In the genomic region with DNA sequence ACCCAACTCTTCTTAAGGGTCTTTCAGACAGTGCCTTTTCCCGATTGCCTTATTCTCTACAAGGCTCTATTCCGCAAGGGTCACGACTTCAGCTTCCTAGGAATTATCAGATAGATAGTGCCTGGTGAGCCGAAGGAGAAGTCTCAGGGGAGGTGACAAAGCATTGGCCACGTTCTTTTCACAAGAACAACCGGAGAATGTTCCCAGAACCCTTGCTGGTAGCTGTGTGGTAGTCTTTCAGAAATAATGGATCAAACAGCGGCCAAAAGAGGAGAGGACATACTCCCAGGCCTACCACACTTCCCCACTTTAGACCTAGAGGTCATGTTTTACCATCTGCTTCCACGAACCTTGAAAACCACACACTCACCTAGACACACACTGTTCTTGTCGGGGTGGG, we compare ENCODE assay signal across 21 mouse cellular contexts. TPM values are rescaled to one million over a fixed set of nuclear protein-coding genes. Genes with fewer than 3 reads are reported as not detected.
A peak's percentile ranks its signal among the peaks of the same experiment; 100 is the strongest.
DNase-seq lines count a peak whose midpoint lies in the region; ATAC-seq and TF ChIP-seq lines count a peak whose summit lies in the region.
"Had no signal": no experiment of that assay in that cellular context is flagged by ENCODE, and none has a peak within 500 bp of the region (broad histone marks: within the 10 kb centered on the region; RNA-seq: fewer than 3 reads in every experiment).

No protein-coding gene starts in this region.

- no peak for TF ChIP-seq CTCF in heart, adult 2 months (IDR thresholded peaks at IDR 0.05)
- TF ChIP-seq CTCF in midbrain, postnatal 0 days (IDR thresholded peaks at IDR 0.05) = no peak
- TF ChIP-seq CTCF in stomach, postnatal 0 days (IDR thresholded peaks at IDR 0.05; ENCODE audit: low read depth) = no peak
- no peak for TF ChIP-seq CTCF in lung, postnatal 0 days (IDR thresholded peaks at IDR 0.05)

- no peaks in the 10 kb centered on the region for H3K79me2 ChIP-seq in heart, adult 2 months (replicated peaks; ENCODE audit: control insufficient read depth, insufficient read depth, low read length)

- H3K4me1 ChIP-seq in heart, adult 2 months (ENCODE audit: control insufficient read depth, insufficient read depth, low read length) = no peaks in the 10 kb centered on the region
- H3K4me1 ChIP-seq in midbrain, embryonic 11.5 days (ENCODE audit: control insufficient read depth, insufficient read depth, low read length) = no peaks in the 10 kb centered on the region
- H3K4me1 ChIP-seq in midbrain, postnatal 0 days (ENCODE audit: insufficient read depth, low read length) = no peaks in the 10 kb centered on the region
- H3K4me1 ChIP-seq in stomach, postnatal 0 days (replicated peaks; ENCODE audit: control insufficient read depth, insufficient read depth) = no peaks in the 10 kb centered on the region
- H3K4me1 ChIP-seq in lung, postnatal 0 days (ENCODE audit: insufficient read depth, low read depth, low read length) = no peaks in the 10 kb centered on the region

- no peaks in the 10 kb centered on the region for H3K27me3 ChIP-seq in heart, adult 2 months (ENCODE audit: control insufficient read depth, insufficient read depth, low read length)
- H3K27me3 ChIP-seq in midbrain, embryonic 11.5 days (ENCODE audit: control insufficient read depth, insufficient read depth, low read length) = no peaks in the 10 kb centered on the region
- H3K27me3 ChIP-seq in midbrain, postnatal 0 days (ENCODE audit: insufficient read depth, low read length) = no peaks in the 10 kb centered on the region
- H3K27me3 ChIP-seq in stomach, postnatal 0 days (ENCODE audit: control insufficient read depth, insufficient read depth, low read length) = no peaks in the 10 kb centered on the region
- no peaks in the 10 kb centered on the region for H3K27me3 ChIP-seq in lung, postnatal 0 days (replicated peaks; ENCODE audit: insufficient read depth, low read length)
- H3K27me3 ChIP-seq: CH12.LX, Patski had no signal

- no peak for TF ChIP-seq EP300 in heart, adult 2 months (IDR thresholded peaks at IDR 0.05; ENCODE audit: insufficient read depth, low read depth, low read length)
- TF ChIP-seq EP300 in stomach, postnatal 0 days (optimal IDR thresholded peaks at IDR 0.05) = no peak
- no peak for TF ChIP-seq EP300 in lung, postnatal 0 days (IDR thresholded peaks at IDR 0.05)

- no peak overlapping the region for H3K4me2 ChIP-seq in midbrain, embryonic 11.5 days
- H3K4me2 ChIP-seq in midbrain, postnatal 0 days (ENCODE audit: low read depth, low read length, poor library complexity, severe bottlenecking) = no peak overlapping the region
- H3K4me2 ChIP-seq in stomach, postnatal 0 days (replicated peaks; ENCODE audit: low read depth) = no peak overlapping the region
- H3K4me2 ChIP-seq in lung, postnatal 0 days (replicated peaks; ENCODE audit: low read depth, low read length) = no peak overlapping the region

- no peak overlapping the region for H3K9ac ChIP-seq in heart, adult 2 months (ENCODE audit: low read depth, low read length)
- no peak overlapping the region for H3K9ac ChIP-seq in midbrain, embryonic 11.5 days (ENCODE audit: low read length)
- no peak overlapping the region for H3K9ac ChIP-seq in midbrain, postnatal 0 days (replicated peaks; ENCODE audit: low read length, poor library complexity, severe bottlenecking)
- no peak overlapping the region for H3K9ac ChIP-seq in stomach, postnatal 0 days (ENCODE audit: low read length)
- no peak overlapping the region for H3K9ac ChIP-seq in lung, postnatal 0 days (replicated peaks; ENCODE audit: low read depth)

- DNase-seq in heart, adult 11 months = peak; percentile 51
- no peak for DNase-seq in heart, adult 2 months
- peak; percentile 54 for DNase-seq in midbrain, embryonic 11.5 days (ENCODE audit: low spot score, missing footprints)
- no peak for DNase-seq in midbrain, postnatal 0 days (ENCODE audit: low spot score)
- DNase-seq in stomach, postnatal 0 days (ENCODE audit: low spot score) = peak; percentile 4
- no peak for DNase-seq in lung, postnatal 0 days (ENCODE audit: low spot score)
- DNase-seq: adrenal gland, adult 2 months; adrenal gland, adult 8-10 months; adrenal gland, postnatal 10 days; adrenal gland, postnatal 14 days; adrenal gland, postnatal 25 days; adrenal gland, postnatal 36 days; B cell, adult 2 months; cerebellum, adult 11 months; cerebellum, adult 11-12 months; cerebellum, adult 18-20 months had no signal

- 66% methylated on average over 9 of the region's 9 CpGs for WGBS in heart, adult 2 months
- WGBS in midbrain, embryonic 11.5 days = 89% methylated on average over 9 of the region's 9 CpGs
- 92% methylated on average over 9 of the region's 9 CpGs for whole genome bisulfite sequencing in midbrain, postnatal 0 days
- 86% methylated on average over 9 of the region's 9 CpGs for WGBS in stomach, postnatal 0 days
- 87% methylated on average over 9 of the region's 9 CpGs for WGBS in lung, postnatal 0 days

- no peak for ATAC-seq in midbrain, embryonic 11.5 days (ENCODE audit: low FRiP score)
- ATAC-seq in midbrain, postnatal 0 days (ENCODE audit: low FRiP score) = no peak
- ATAC-seq in stomach, postnatal 0 days (ENCODE audit: low FRiP score, low TSS enrichment) = no peak
- no peak for ATAC-seq in lung, postnatal 0 days
- ATAC-seq: activated CD4-positive, CD25-positive, alpha-beta regulatory T cell, adult 4 months; CD4-positive, CD25-positive, alpha-beta regulatory T cell, adult 4 months; Patski had no signal

- H3K36me3 ChIP-seq in heart, adult 2 months (ENCODE audit: control insufficient read depth, insufficient read depth, low read length) = no peaks in the 10 kb centered on the region
- no peaks in the 10 kb centered on the region for H3K36me3 ChIP-seq in midbrain, embryonic 11.5 days (ENCODE audit: control insufficient read depth, insufficient read depth, low read length)
- H3K36me3 ChIP-seq in midbrain, postnatal 0 days (ENCODE audit: insufficient read depth, low read length) = no peaks in the 10 kb centered on the region
- H3K36me3 ChIP-seq in stomach, postnatal 0 days (ENCODE audit: control insufficient read depth, insufficient read depth, low read length) = no peaks in the 10 kb centered on the region
- no peaks in the 10 kb centered on the region for H3K36me3 ChIP-seq in lung, postnatal 0 days (ENCODE audit: insufficient read depth, low read length)
- H3K36me3 ChIP-seq: G1E had no signal

- no peak for TF ChIP-seq POLR2A in heart, adult 2 months (IDR thresholded peaks at IDR 0.05; ENCODE audit: insufficient read depth, low read depth, low read length)

- intact Hi-C loops in heart, adult 2 months (cut with DNase I) = no loop called here

- H3K9me3 ChIP-seq in midbrain, embryonic 11.5 days (ENCODE audit: control insufficient read depth, low read length) = no peaks in the 10 kb centered on the region
- no peaks in the 10 kb centered on the region for H3K9me3 ChIP-seq in midbrain, postnatal 0 days (ENCODE audit: low read length)
- no peaks in the 10 kb centered on the region for H3K9me3 ChIP-seq in stomach, postnatal 0 days (ENCODE audit: control insufficient read depth, low read length)
- no peaks in the 10 kb centered on the region for H3K9me3 ChIP-seq in lung, postnatal 0 days (ENCODE audit: low read length)
- H3K9me3 ChIP-seq: G1E had no signal

- H3K4me3 ChIP-seq in heart, adult 2 months = no peak overlapping the region
- no peak overlapping the region for H3K4me3 ChIP-seq in midbrain, embryonic 11.5 days (ENCODE audit: low read depth, low read length)
- H3K4me3 ChIP-seq in midbrain, postnatal 0 days (ENCODE audit: low read depth, low read length) = no peak overlapping the region
- H3K4me3 ChIP-seq in stomach, postnatal 0 days (ENCODE audit: low read depth, low read length) = no peak overlapping the region
- no peak overlapping the region for H3K4me3 ChIP-seq in lung, postnatal 0 days (ENCODE audit: low read depth, low read length)

- no peak overlapping the region for H3K27ac ChIP-seq in heart, adult 2 months
- no peak overlapping the region for H3K27ac ChIP-seq in midbrain, embryonic 11.5 days (ENCODE audit: low read depth, low read length)
- H3K27ac ChIP-seq in midbrain, postnatal 0 days (ENCODE audit: low read depth, low read length) = no peak overlapping the region
- H3K27ac ChIP-seq in stomach, postnatal 0 days (replicated peaks) = no peak overlapping the region
- H3K27ac ChIP-seq in lung, postnatal 0 days (ENCODE audit: low read length) = no peak overlapping the region

RNA-seq across cellular contexts. Expression of a gene that starts 44.1 kb away (rescaled TPM):
- 10 to 100 TPM; 59.6 to 67.3 TPM for total RNA-seq in heart, adult 2 months (2021)
- polyA plus RNA-seq in heart, adult 2 months (2012; rRNA removed) = 9.7 and 20.8 TPM in 2 replicates
- polyA plus RNA-seq in midbrain, embryonic 11.5 days (2014; fragmentation: Nextera tagmentation; extraction: Ambion mirVana) = 237 and 253 TPM in 2 replicates
- total RNA-seq in midbrain, postnatal 0 days (2014; rRNA removed) = 29.2 and 35.9 TPM in 2 replicates
- 141 and 144 TPM in 2 replicates for polyA plus RNA-seq in midbrain, postnatal 0 days (2015; fragmentation: Nextera tagmentation; extraction: Ambion mirVana)
- polyA plus RNA-seq in stomach, postnatal 0 days (2015; fragmentation: Nextera tagmentation; extraction: Ambion mirVana) = 116 and 123 TPM in 2 replicates
- polyA plus RNA-seq in lung, postnatal 0 days (2015; fragmentation: Nextera tagmentation; extraction: Ambion mirVana) = 82.9 and 96.4 TPM in 2 replicates

Comparison
In these comparisons a context has a peak if more than half of its experiments do, and no peak if none do; other contexts are left out.
1. DNase-seq: peak in heart, adult 11 months (single experiment), midbrain, embryonic 11.5 days (single experiment) and stomach, postnatal 0 days (single experiment); none in heart, adult 2 months (0 of 2), midbrain, postnatal 0 days (single experiment) and lung, postnatal 0 days (single experiment).